Mouse (Mus musculus) hindbrain, embryonic 16.5 days (tissue): ENCODE measurements around the gene Naa80. TPM values are rescaled to one million over a fixed set of nuclear protein-coding genes. Genes with fewer than 3 reads are reported as not detected.

Source experiments
- ATAC-seq: fragments of 200-750 bp; cut with Nextera tagmentation; 2 replicates; pipeline ENCODE4 v1.8.0; 2017; ENCODE audit warnings: moderate TSS enrichment, moderate library complexity
- H3K27ac ChIP-seq: fragments of 300-500 bp; sonication (generic); 2 replicates; pipeline ENCODE4 v1.5.1; 2014; ENCODE audit warnings: low read depth, mild to moderate bottlenecking, control low read depth, low read length, moderate library complexity
- H3K27me3 ChIP-seq: fragments of 300-500 bp; sonication (generic); replicated peaks from 2 replicates; pipeline ENCODE4 v1.6.1; 2014; ENCODE audit warnings: low read length; ENCODE audit not compliant: control insufficient read depth, insufficient read depth
- H3K36me3 ChIP-seq: fragments of 300-500 bp; sonication (generic); 2 replicates; pipeline ENCODE4 v1.6.1; 2014; ENCODE audit warnings: mild to moderate bottlenecking, low read length, moderate library complexity, mixed read lengths; ENCODE audit not compliant: control insufficient read depth, insufficient read depth
- H3K4me1 ChIP-seq: fragments of 300-500 bp; sonication (generic); 2 replicates; pipeline ENCODE4 v1.6.1; 2014; ENCODE audit warnings: low read depth, low read length; ENCODE audit not compliant: control insufficient read depth, insufficient read depth
- H3K4me2 ChIP-seq: fragments of 300-500 bp; sonication (generic); 2 replicates; pipeline ENCODE4 v1.6.1; 2014; ENCODE audit warnings: mild to moderate bottlenecking, low read length, control low read depth, moderate library complexity
- H3K4me3 ChIP-seq: fragments of 300-500 bp; sonication (generic); 2 replicates; pipeline ENCODE4 v1.5.1; 2014; ENCODE audit warnings: mild to moderate bottlenecking, low read length, control low read depth, moderate library complexity
- H3K9ac ChIP-seq: fragments of 300-500 bp; sonication (generic); 2 replicates; pipeline ENCODE4 v1.6.1; 2014; ENCODE audit warnings: low read depth, mild to moderate bottlenecking, control low read depth, low read length, moderate library complexity
- H3K9me3 ChIP-seq: fragments of 300-500 bp; sonication (generic); 2 replicates; pipeline ENCODE4 v1.6.1; 2014; ENCODE audit warnings: mild to moderate bottlenecking, low read length, moderate library complexity; ENCODE audit not compliant: control insufficient read depth
- WGBS: fragments of 180-500 bp; shearing (Covaris S2); extraction: QIAGEN DNeasy Blood & Tissue Kit; methylation state at CpG from one replicate; pipeline ENCODE4 v1.1.7; 2014; 5-methylcytosine and 5-hydroxymethylcytosine counted together
- polyA plus RNA-seq: library from polyadenylated mRNA; unstranded; fragments of >200 nt; fragmentation: Nextera tagmentation; extraction: Ambion mirVana; gene quantifications from 2 replicates; pipeline ENCODE4 v1.2.1, GENCODE M21; 2015

Gene Naa80
- polyA plus RNA-seq: 17.1 and 22.7 TPM in 2 replicates

DNA sequence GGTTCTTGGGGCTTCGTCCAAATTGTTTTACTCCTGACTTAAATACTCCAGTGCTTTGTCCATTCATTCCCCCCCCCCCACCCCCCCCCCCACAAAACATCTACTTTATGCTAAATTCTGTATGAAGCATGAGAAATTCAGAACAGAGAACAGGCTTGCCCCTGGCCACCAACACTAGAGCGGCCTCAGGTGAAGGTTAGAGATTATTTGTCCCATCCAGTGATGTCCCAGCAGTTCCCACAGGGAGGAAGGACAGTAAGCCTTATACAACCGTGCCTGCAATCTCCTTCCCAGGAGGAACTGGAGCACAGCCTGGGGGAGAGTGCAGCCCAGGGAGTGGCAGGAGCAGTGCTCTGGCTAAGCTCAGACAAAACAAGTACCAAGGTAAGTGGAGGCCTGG lies at the start of gene Naa80:
Gene Naa80, plus strand, starts transcription at position 301 of the 400 bp plus-strand sequence.
- Histone ChIP-seq H3K27ac (no peak within 1 kb of the TSS), H3K27me3 (no peaks in the 10 kb centered on the region), H3K4me3 (no peak within 1 kb of the TSS), H3K9ac (0 out of 2 replicates have a peak within 1 kb of the TSS, but pooled peaks have one; percentile 19), H3K36me3 (peaks cover 3% of the 10 kb centered on the region; the same call in 1 of the 2 replicates), H3K9me3 (no peaks in the 10 kb centered on the region), H3K4me1 (peaks cover 28% of the 10 kb centered on the region), H3K4me2 (no peak within 1 kb of the TSS; the same call in 1 of the 2 replicates)
- no peak for ATAC-seq
- 74% methylated on average over 3 of the region's 3 CpGs for whole genome bisulfite sequencing

DNA sequence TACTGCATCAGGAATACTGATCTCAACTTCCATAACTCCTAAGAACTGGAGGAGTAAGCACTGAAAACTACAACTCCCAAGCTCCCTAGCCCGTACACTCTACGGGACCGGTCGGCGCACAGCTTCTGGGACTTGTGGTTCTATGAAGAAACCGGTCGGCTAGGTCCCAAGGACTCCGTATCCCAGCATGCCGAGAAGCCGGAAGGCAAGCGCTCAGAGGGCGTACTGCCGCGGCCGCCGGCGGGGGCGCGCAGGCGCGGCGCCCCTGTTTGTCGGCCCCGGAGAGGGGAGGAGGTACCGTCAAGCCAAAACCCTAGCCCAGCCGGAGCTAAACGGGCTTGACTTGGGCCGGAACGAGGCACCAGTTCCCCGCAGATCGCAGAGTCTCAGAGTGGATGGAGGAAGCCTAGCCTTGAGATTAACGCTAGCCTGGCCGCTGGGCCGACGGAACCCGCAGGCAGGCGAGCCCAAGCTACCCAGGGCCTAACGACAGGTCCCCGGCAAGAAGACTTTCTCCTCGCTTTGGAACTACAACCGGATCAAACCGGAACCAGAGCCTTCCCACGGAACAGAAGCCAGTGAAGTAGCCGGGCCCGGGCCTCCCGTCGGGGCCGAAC lies 44.8 kb upstream of the Naa80 start, which contains the start of gene Tmem115:
Gene Tmem115, plus strand, starts transcription at position 155 of the 617 bp plus-strand sequence.
- Histone ChIP-seq H3K27ac (peak within 1 kb of the TSS; percentile 68; the same call in 1 of the 2 replicates), H3K9me3 (no peaks in the 10 kb centered on the region), H3K27me3 (no peaks in the 10 kb centered on the region), H3K4me1 (peaks cover 28% of the 10 kb centered on the region), H3K36me3 (peaks cover 6% of the 10 kb centered on the region), H3K9ac (peak within 1 kb of the TSS; percentile 90), H3K4me3 (peak within 1 kb of the TSS; percentile 94), H3K4me2 (peak within 1 kb of the TSS; percentile 99)
- peak; percentile 99 for ATAC-seq
- WGBS: under 1% methylated on average over 48 of the region's 48 CpGs

DNA sequence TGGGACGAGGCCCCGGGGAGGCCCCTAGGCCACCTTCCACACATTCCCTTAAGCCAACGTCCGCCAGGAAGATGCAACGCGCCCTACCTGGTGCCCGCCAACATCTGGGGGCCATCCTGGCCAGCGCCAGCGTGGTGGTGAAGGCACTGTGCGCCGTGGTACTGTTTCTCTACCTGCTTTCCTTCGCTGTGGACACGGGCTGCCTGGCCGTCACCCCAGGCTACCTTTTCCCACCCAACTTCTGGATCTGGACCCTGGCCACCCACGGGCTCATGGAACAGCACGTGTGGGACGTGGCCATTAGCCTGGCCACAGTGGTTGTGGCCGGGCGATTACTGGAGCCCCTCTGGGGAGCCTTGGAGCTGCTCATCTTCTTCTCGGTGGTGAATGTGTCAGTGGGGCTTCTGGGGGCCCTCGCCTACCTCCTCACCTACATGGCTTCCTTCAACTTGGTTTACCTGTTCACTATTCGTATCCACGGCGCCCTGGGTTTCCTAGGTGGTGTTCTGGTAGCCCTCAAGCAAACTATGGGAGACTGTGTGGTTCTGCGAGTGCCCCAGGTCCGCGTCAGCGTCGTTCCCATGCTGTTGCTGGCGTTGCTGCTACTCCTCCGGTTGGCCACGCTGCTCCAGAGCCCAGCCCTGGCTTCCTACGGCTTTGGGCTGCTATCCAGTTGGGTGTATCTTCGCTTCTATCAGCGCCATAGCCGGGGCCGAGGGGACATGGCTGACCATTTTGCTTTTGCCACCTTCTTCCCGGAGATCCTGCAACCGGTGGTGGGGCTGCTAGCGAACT lies 44.1 kb upstream of the Naa80 start:
- Histone ChIP-seq H3K27me3 (no peaks in the 10 kb centered on the region), H3K9me3 (no peaks in the 10 kb centered on the region), H3K27ac (peak overlapping the region; percentile 68; the same call in 1 of the 2 replicates), H3K36me3 (peaks cover 12% of the 10 kb centered on the region), H3K4me2 (peak overlapping the region; percentile 99), H3K4me1 (peaks cover 28% of the 10 kb centered on the region), H3K4me3 (peak overlapping the region; percentile 94), H3K9ac (peak overlapping the region; percentile 90)
- no peak for ATAC-seq
- WGBS: under 1% methylated on average over 40 of the region's 40 CpGs

DNA sequence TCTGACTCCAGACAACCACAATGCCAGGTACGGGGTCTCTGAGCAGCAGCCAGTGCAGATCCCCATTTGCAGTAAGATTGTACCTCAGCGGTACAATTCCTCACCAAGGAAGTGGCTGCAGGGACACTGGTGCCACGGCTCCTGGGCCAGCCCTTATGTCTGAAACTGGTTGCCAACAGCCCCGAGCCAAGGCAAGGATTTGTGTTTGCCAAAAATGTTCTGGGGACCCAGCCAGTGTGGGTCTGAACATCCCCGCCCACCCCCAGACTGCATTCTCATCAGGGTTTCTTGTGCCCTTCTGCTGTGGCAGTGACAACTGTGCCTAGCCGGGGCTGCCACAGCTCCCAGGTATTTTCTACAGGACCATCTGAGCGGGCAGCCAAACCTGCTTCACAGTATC lies 40.5 kb upstream of the Naa80 start:
- Histone ChIP-seq H3K4me2 (no peak overlapping the region), H3K9me3 (no peaks in the 10 kb centered on the region), H3K36me3 (peaks cover 17% of the 10 kb centered on the region), H3K4me3 (no peak overlapping the region), H3K4me1 (peaks cover 47% of the 10 kb centered on the region), H3K27ac (no peak overlapping the region), H3K9ac (no peak overlapping the region), H3K27me3 (no peaks in the 10 kb centered on the region)
- 87% methylated on average over 7 of the region's 7 CpGs for WGBS
- ATAC-seq: no peak

DNA sequence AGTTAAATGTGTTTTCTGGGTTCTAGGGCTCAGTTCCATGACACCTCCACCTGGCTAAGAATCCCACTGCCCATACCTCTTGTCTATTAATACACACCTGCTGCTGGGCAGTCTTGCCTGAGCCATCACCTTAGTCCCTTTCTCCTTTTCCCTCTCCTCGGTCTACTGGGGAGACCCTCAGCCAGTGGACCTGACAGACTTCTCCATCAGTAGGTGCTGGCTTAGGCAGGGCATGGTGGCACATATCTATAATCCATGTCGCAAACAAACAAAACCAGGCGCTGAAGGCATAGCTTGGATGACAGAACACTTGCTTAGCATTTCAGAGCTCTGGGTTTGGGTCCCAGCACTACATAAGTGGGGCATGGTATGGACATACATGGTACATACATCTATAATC lies 40.0 kb upstream of the Naa80 start:
- ATAC-seq: no peak
- no peak overlapping the region for H3K4me2 ChIP-seq
- 95% methylated on average over 3 of the region's 3 CpGs for WGBS
- H3K4me1 ChIP-seq: peaks cover 47% of the 10 kb centered on the region
- no peak overlapping the region for H3K4me3 ChIP-seq
- H3K27me3 ChIP-seq: no peaks in the 10 kb centered on the region
- H3K27ac ChIP-seq: no peak overlapping the region
- peaks cover 17% of the 10 kb centered on the region for H3K36me3 ChIP-seq
- no peak overlapping the region for H3K9ac ChIP-seq
- no peaks in the 10 kb centered on the region for H3K9me3 ChIP-seq

DNA sequence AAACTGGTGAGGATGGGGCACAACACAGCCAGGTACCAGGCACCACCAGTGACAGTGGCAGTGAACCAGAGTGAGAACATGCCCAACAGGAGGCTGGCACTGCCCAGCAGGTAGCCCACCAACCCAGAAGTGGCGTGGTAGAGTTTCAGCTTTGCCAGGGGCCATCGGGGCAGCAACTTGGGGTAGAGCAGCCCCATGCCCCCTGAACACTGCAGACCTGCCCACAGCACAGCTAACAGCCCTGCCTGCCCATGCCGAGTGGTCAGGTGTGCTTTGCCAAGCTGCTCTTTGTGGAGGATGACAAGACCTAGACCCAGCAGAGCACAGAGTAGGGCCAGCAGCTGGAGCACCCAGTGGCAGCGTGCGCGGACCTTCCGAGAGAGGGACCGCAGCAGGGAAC lies 38.7 kb upstream of the Naa80 start:
- no peaks in the 10 kb centered on the region for H3K27me3 ChIP-seq
- H3K36me3 ChIP-seq: peaks cover 25% of the 10 kb centered on the region
- H3K9me3 ChIP-seq: no peaks in the 10 kb centered on the region
- H3K4me3 ChIP-seq: no peak overlapping the region
- H3K9ac ChIP-seq: no peak overlapping the region
- 96% methylated on average over 8 of the region's 8 CpGs for WGBS
- H3K27ac ChIP-seq: no peak overlapping the region
- ATAC-seq: no peak
- H3K4me1 ChIP-seq: peaks cover 46% of the 10 kb centered on the region
- H3K4me2 ChIP-seq: no peak overlapping the region

DNA sequence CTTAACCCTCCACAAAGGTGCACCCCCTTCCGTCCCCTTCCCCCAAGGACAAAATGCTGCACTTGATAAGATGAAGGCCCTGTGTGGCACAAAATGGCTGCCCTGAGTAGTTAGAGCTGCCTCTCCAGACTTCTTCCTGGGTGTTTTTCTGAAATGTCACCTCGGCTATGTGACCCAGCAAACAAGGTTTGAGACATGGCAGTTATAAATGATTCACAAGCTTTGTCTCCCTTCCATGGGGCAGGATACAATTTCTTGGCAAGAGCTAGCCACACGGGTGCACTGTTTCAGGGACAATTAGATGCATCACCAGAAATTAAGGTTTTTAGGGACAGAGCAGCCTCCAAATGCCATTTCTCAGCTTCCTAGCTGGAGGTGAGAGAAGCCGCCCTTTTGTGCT lies 38.3 kb upstream of the Naa80 start:
- Histone ChIP-seq H3K9ac (no peak overlapping the region), H3K27me3 (no peaks in the 10 kb centered on the region), H3K4me3 (no peak overlapping the region), H3K9me3 (no peaks in the 10 kb centered on the region), H3K27ac (no peak overlapping the region), H3K4me1 (peaks cover 44% of the 10 kb centered on the region), H3K4me2 (peak overlapping the region; percentile 94), H3K36me3 (peaks cover 28% of the 10 kb centered on the region)
- no peak for ATAC-seq
- 73% methylated on average over 4 of the region's 4 CpGs for WGBS

DNA sequence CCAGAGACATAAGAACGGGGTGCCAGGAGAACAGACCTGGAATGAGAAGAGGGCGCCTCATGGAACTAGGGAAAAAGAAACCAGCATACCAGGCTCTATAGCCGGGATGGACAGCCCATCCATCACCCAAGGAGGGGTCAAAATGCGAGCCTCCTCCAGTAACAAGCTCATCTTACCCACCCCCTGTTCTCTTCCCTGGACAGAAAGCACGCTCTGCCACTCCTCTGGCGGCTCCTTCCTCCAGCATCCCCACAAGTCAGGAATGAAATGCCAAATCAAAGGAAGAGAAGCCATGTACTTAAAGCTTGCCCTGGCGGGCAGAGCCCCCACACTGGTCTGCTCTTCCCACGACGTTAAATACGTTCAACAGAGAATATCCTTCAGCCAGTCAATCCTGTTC lies 37.7 kb upstream of the Naa80 start:
- Histone ChIP-seq H3K4me1 (peaks cover 39% of the 10 kb centered on the region), H3K27ac (no peak overlapping the region)
- ATAC-seq: no peak

More for the DNA sequence above, 37.7 kb upstream of the Naa80 start:
- peak overlapping the region; percentile 71 for H3K4me3 ChIP-seq
- H3K27me3 ChIP-seq: no peaks in the 10 kb centered on the region
- H3K9ac ChIP-seq: peak overlapping the region; percentile 69
- peak overlapping the region; percentile 94 for H3K4me2 ChIP-seq
- H3K36me3 ChIP-seq: peaks cover 28% of the 10 kb centered on the region
- WGBS: 28% methylated on average over 10 of the region's 10 CpGs
- H3K9me3 ChIP-seq: no peaks in the 10 kb centered on the region
